Comparison of ENCODE assay signal across 8 mouse cellular contexts in the genomic region with DNA sequence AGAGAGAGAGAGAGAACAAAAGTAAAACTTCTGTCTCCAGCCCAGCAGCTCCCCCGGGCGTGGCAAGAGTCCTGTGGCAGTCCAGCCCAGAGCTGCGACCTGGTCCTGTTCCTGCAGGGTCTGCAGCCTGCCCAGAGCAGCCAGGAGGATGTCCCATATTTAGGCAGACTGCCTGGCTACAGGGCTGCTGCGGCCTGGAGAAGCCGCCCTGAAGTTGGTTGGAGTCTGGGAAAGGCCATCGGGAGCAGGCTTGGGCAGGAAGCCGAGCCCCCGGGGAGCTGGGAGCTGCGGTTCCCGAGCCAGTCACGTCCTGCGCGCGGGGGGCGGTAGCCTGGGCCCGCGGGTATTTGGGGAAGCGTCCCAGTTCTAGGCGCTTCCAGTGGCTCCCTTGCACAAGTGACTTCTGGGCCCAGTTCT. TPM values are rescaled to one million over a fixed set of nuclear protein-coding genes. Genes with fewer than 3 reads are reported as not detected.
DNase-seq lines count a peak whose midpoint lies in the region; ATAC-seq lines count a peak whose summit lies in the region.

Gng11 (plus strand) TSS at position 15 of the 417 bp plus-strand sequence.

- H3K27me3 ChIP-seq in forebrain, embryonic 13.5 days = no peaks in the 10 kb centered on the region
- H3K27me3 ChIP-seq in heart, embryonic 16.5 days (ENCODE audit: control insufficient read depth, insufficient read depth, low read length) = no peaks in the 10 kb centered on the region
- no peaks in the 10 kb centered on the region for H3K27me3 ChIP-seq in liver, embryonic 13.5 days

- peak within 1 kb of the TSS; percentile 34 for H3K4me3 ChIP-seq in forebrain, embryonic 13.5 days
- H3K4me3 ChIP-seq in heart, embryonic 16.5 days (ENCODE audit: low read length) = peak within 1 kb of the TSS; percentile 70
- H3K4me3 ChIP-seq in liver, embryonic 13.5 days (replicated peaks) = peak within 1 kb of the TSS; percentile 56

- ATAC-seq in forebrain, embryonic 13.5 days = peak; percentile 65; the same call in 1 of the 2 replicates
- peak; percentile 93 for ATAC-seq in heart, embryonic 16.5 days (replicated peaks; ENCODE audit: extremely low read depth, insufficient read depth, low FRiP score)
- peak; percentile 76 for ATAC-seq in liver, embryonic 13.5 days (ENCODE audit: low read depth)

- peaks cover 7% of the 10 kb centered on the region for H3K4me1 ChIP-seq in forebrain, embryonic 13.5 days
- 0 out of 2 replicates have a peak, but pooled peaks cover 2% of the 10 kb centered on the region for H3K4me1 ChIP-seq in heart, embryonic 16.5 days (ENCODE audit: control insufficient read depth, insufficient read depth, low read length)
- H3K4me1 ChIP-seq in liver, embryonic 13.5 days (replicated peaks) = no peaks in the 10 kb centered on the region

- DNase-seq in 3T3-L1 (ENCODE audit: low read depth, low spot score) = peak; percentile 81
- DNase-seq in brain, adult 2 months (ENCODE audit: low read depth, low spot score) = peak; percentile 50
- DNase-seq in kidney, postnatal 14 days = peak; percentile 87
- DNase-seq in liver, embryonic 13.5 days = peak; percentile 4
- DNase-seq in neural tube, embryonic 10.5 days (ENCODE audit: extremely low spot score, low spot score) = peak; percentile 62
- peak; percentile 63 to 69 for DNase-seq in urinary bladder, adult 18-20 months (ENCODE audit: low spot score in 2 of 2)

- 4% methylated on average over 19 of the region's 19 CpGs for WGBS in forebrain, embryonic 13.5 days
- under 1% methylated on average over 19 of the region's 19 CpGs for WGBS in heart, embryonic 16.5 days
- under 1% methylated on average over 19 of the region's 19 CpGs for WGBS in liver, embryonic 13.5 days (ENCODE audit: insufficient replicate concordance)

- H3K36me3 ChIP-seq in forebrain, embryonic 13.5 days (ENCODE audit: poor library complexity, severe bottlenecking) = no peaks in the 10 kb centered on the region
- no peaks in the 10 kb centered on the region for H3K36me3 ChIP-seq in heart, embryonic 16.5 days (ENCODE audit: control insufficient read depth, insufficient read depth)
- H3K36me3 ChIP-seq in liver, embryonic 13.5 days = no peaks in the 10 kb centered on the region

- H3K27ac ChIP-seq in forebrain, embryonic 13.5 days = no peak within 1 kb of the TSS
- peak within 1 kb of the TSS; percentile 97 for H3K27ac ChIP-seq in heart, embryonic 16.5 days (ENCODE audit: low read length)
- peak within 1 kb of the TSS; percentile 69 for H3K27ac ChIP-seq in liver, embryonic 13.5 days

- no peaks in the 10 kb centered on the region for H3K9me3 ChIP-seq in forebrain, embryonic 13.5 days (replicated peaks)
- no peaks in the 10 kb centered on the region for H3K9me3 ChIP-seq in heart, embryonic 16.5 days (replicated peaks; ENCODE audit: control insufficient read depth, low read length)
- no peaks in the 10 kb centered on the region for H3K9me3 ChIP-seq in liver, embryonic 13.5 days (replicated peaks)

- H3K4me2 ChIP-seq in forebrain, embryonic 13.5 days = peak within 1 kb of the TSS; percentile 63
- H3K4me2 ChIP-seq in heart, embryonic 16.5 days (ENCODE audit: low read depth, low read length) = peak within 1 kb of the TSS; percentile 77
- H3K4me2 ChIP-seq in liver, embryonic 13.5 days = peak within 1 kb of the TSS; percentile 65

- peak within 1 kb of the TSS; percentile 60 for H3K9ac ChIP-seq in forebrain, embryonic 13.5 days
- peak within 1 kb of the TSS; percentile 86 for H3K9ac ChIP-seq in heart, embryonic 16.5 days (ENCODE audit: low read length)
- H3K9ac ChIP-seq in liver, embryonic 13.5 days = peak within 1 kb of the TSS; percentile 63

RNA-seq across cellular contexts. Expression of gene Gng11, which starts in this region (rescaled TPM):
- polyA plus RNA-seq in forebrain, embryonic 13.5 days (2015; fragmentation: Nextera tagmentation; extraction: Ambion mirVana) = 19.9 and 27.0 TPM in 2 replicates
- 108 and 110 TPM in 2 replicates for polyA plus RNA-seq in heart, embryonic 16.5 days (2015; fragmentation: Nextera tagmentation; extraction: Ambion mirVana)
- 21.1 and 24.5 TPM in 2 replicates for polyA plus RNA-seq in liver, embryonic 13.5 days (2015; fragmentation: Nextera tagmentation; extraction: Ambion mirVana)

Comparison
In these comparisons a context has a peak if more than half of its experiments do, and no peak if none do; other contexts are left out.
1. DNase-seq: peak in every context shown above with its lines; median percentile 87 in kidney, postnatal 14 days; 81 in 3T3-L1; 66 in urinary bladder, adult 18-20 months; 62 in neural tube, embryonic 10.5 days; 50 in brain, adult 2 months; 4 in liver, embryonic 13.5 days.